Mouse (Mus musculus): ENCODE measurements around the gene Mrvi1. TPM values are rescaled to one million over a fixed set of nuclear protein-coding genes. Genes with fewer than 3 reads are reported as not detected.

Mrvi1 gene
- 0.80 to 1.4 TPM (median 0.85 TPM) in 4 replicates for total RNA-seq (2023; ENCODE audit: inconsistent age)

GRCm38 (mm10) chr7:110982053-110982705, at the start of gene Mrvi1:
Gene Mrvi1, minus strand, starts transcription at chr7:110982461.

GRCm38 (mm10) chr7:111028281-111029045, 46.2 kb upstream of the Mrvi1 start, which contains the start of gene Ctr9:
Gene Ctr9, plus strand, starts transcription at chr7:111028951.

GRCm38 (mm10) chr7:110862751-110863289, 119.4 kb downstream of the Mrvi1 start, which contains the start of gene Lyve1:
Gene Lyve1, minus strand, starts transcription at chr7:110863239.

GRCm38 (mm10) chr7:110843916-110844874, 138.1 kb downstream of the Mrvi1 start, which contains the start of gene Rnf141:
Gene Rnf141, minus strand, starts transcription at chr7:110844457.

Other genes starting within 250 kb of the Mrvi1 start
- 16.0 to 18.5 TPM (median 17.2 TPM) in 4 replicates for gene Ampd3, start 214.3 kb downstream of the Mrvi1 start, total RNA-seq (2023; ENCODE audit: inconsistent age)
- 31.1 to 35.8 TPM (median 31.2 TPM) in 4 replicates for gene Rnf141, start 138.0 kb downstream of the Mrvi1 start, total RNA-seq (2023; ENCODE audit: inconsistent age)
- not detected in 4 replicates for gene Lyve1, start 119.2 kb downstream of the Mrvi1 start, total RNA-seq (2023; ENCODE audit: inconsistent age)
- gene Ctr9, start 46.5 kb upstream of the Mrvi1 start, total RNA-seq (2023; ENCODE audit: inconsistent age), result 47.2 to 60.1 TPM (median 52.6 TPM) in 4 replicates
- gene Eif4g2, start 100.6 kb upstream of the Mrvi1 start, total RNA-seq (2023; ENCODE audit: inconsistent age), result 1,190 to 1,254 TPM (median 1,207 TPM) in 4 replicates

Measured in B cell, adult (primary cell).